Mouse (Mus musculus) kidney, postnatal 0 days (tissue): ENCODE measurements around the gene Lrr1. TPM values are rescaled to one million over a fixed set of nuclear protein-coding genes. Genes with fewer than 3 reads are reported as not detected.

Source experiments
- ATAC-seq: fragments of 200-750 bp; cut with Nextera tagmentation; replicated peaks from 2 replicates; pipeline ENCODE4 v1.8.0; 2017; ENCODE audit warnings: low read depth, moderate number of reproducible peaks, moderate TSS enrichment, moderate library complexity; ENCODE audit not compliant: low FRiP score
- DNase-seq: peaks from one replicate; pipeline ENCODE4 v3.0.0-alpha.2; 2016; ENCODE audit warnings: low spot score
- H3K27ac ChIP-seq: fragments of 300-500 bp; sonication (generic); 2 replicates; pipeline ENCODE4 v1.5.1; 2014; ENCODE audit warnings: mild to moderate bottlenecking
- H3K27me3 ChIP-seq: fragments of 300-500 bp; sonication (generic); 2 replicates; pipeline ENCODE4 v1.6.1; 2014; ENCODE audit warnings: low read length, mixed read lengths; ENCODE audit not compliant: insufficient read depth
- H3K36me3 ChIP-seq: fragments of 300-500 bp; sonication (generic); 2 replicates; pipeline ENCODE4 v1.6.1; 2014; ENCODE audit warnings: low read length, mixed read lengths; ENCODE audit not compliant: insufficient read depth
- H3K4me1 ChIP-seq: fragments of 300-500 bp; sonication (generic); replicated peaks from 2 replicates; pipeline ENCODE4 v1.6.1; 2014; ENCODE audit warnings: antibody characterized with exemption, low read length, mixed read lengths; ENCODE audit not compliant: insufficient read depth
- H3K4me2 ChIP-seq: fragments of 300-500 bp; sonication (generic); 2 replicates; pipeline ENCODE4 v1.6.1; 2014; ENCODE audit warnings: mild to moderate bottlenecking, low read length, moderate library complexity, mixed read lengths
- H3K4me3 ChIP-seq: fragments of 300-500 bp; sonication (generic); replicated peaks from 2 replicates; pipeline ENCODE4 v1.5.1; 2014; ENCODE audit warnings: low read depth, low read length
- H3K9ac ChIP-seq: fragments of 300-500 bp; sonication (generic); 2 replicates; pipeline ENCODE4 v1.6.1; 2014; ENCODE audit warnings: low read depth, low read length
- H3K9me3 ChIP-seq: fragments of 300-500 bp; sonication (generic); replicated peaks from 2 replicates; pipeline ENCODE4 v1.6.1; 2016; ENCODE audit warnings: low read length, inconsistent platforms, mixed read lengths
- CTCF ChIP-seq: IDR thresholded peaks from 2 replicates; pipeline ENCODE4 v1.5.1; 2016; ENCODE audit warnings: antibody characterized with exemption, low read depth, mild to moderate bottlenecking, moderate library complexity
- WGBS: fragments of 180-500 bp; shearing (Covaris S2); extraction: QIAGEN DNeasy Blood & Tissue Kit; methylation state at CpG from one replicate; pipeline ENCODE4 v1.1.7; 2014; 5-methylcytosine and 5-hydroxymethylcytosine counted together
- polyA plus RNA-seq: library from polyadenylated mRNA; unstranded; fragments of >200 nt; fragmentation: Nextera tagmentation; extraction: Ambion mirVana; gene quantifications from 2 replicates; pipeline ENCODE4 v1.2.1, GENCODE M21; 2015

Lrr1 gene
- polyA plus RNA-seq, 1 experiment from 2014 or later = 10.7 TPM

- Histone ChIP-seq H3K27me3 (no peaks in the 10 kb centered on the region), H3K9ac (no peak overlapping the region), H3K4me1 (0 out of 2 replicates have a peak, but pooled peaks cover 9% of the 10 kb centered on the region), H3K4me2 (no peak overlapping the region), H3K9me3 (no peaks in the 10 kb centered on the region), H3K36me3 (0 out of 2 replicates have a peak, but pooled peaks cover 4% of the 10 kb centered on the region), H3K4me3 (no peak overlapping the region), H3K27ac (no peak overlapping the region)
- ATAC-seq (no peak), DNase-seq (no peak)
- no peak for TF ChIP-seq CTCF
- 88% methylated on average over 2 of the region's 2 CpGs for WGBS
Observed at GRCm38 (mm10) chr12:69171307-69171706, 2.7 kb downstream of the Lrr1 start.

GRCm38 (mm10) chr12:69175975-69176374, 7.4 kb downstream of the Lrr1 start:
- ATAC-seq (no peak), DNase-seq (no peak)
- Histone ChIP-seq H3K36me3 (0 out of 2 replicates have a peak, but pooled peaks cover 4% of the 10 kb centered on the region), H3K4me2 (no peak overlapping the region), H3K27ac (no peak overlapping the region), H3K27me3 (no peaks in the 10 kb centered on the region), H3K4me3 (no peak overlapping the region), H3K4me1 (no peaks in the 10 kb centered on the region), H3K9me3 (no peaks in the 10 kb centered on the region), H3K9ac (no peak overlapping the region)
- WGBS = 92% methylated on average over 3 of the region's 3 CpGs
- no peak for TF ChIP-seq CTCF

- 0 out of 2 replicates have a peak, but pooled peaks cover 8% of the 10 kb centered on the region for H3K36me3 ChIP-seq
- H3K27me3 ChIP-seq = no peaks in the 10 kb centered on the region
- no peak for ATAC-seq
- 89% methylated on average over 3 of the region's 3 CpGs for WGBS
- H3K9ac ChIP-seq = no peak overlapping the region
- no peaks in the 10 kb centered on the region for H3K9me3 ChIP-seq
- H3K4me3 ChIP-seq = no peak overlapping the region
- no peak overlapping the region for H3K27ac ChIP-seq
- H3K4me1 ChIP-seq = no peaks in the 10 kb centered on the region
- no peak for TF ChIP-seq CTCF
- no peak overlapping the region for H3K4me2 ChIP-seq
- DNase-seq = no peak
Observed at GRCm38 (mm10) chr12:69177526-69177925, 8.9 kb downstream of the Lrr1 start.

- H3K4me1 ChIP-seq = no peaks in the 10 kb centered on the region
- H3K4me3 ChIP-seq = no peak overlapping the region
- no peaks in the 10 kb centered on the region for H3K27me3 ChIP-seq
- DNase-seq (no peak), ATAC-seq (no peak)
- H3K27ac ChIP-seq = no peak overlapping the region
- H3K36me3 ChIP-seq = 0 out of 2 replicates have a peak, but pooled peaks cover 8% of the 10 kb centered on the region
- TF ChIP-seq CTCF = no peak
- WGBS = 69% methylated on average over 12 of the region's 12 CpGs
- no peak overlapping the region for H3K9ac ChIP-seq
- H3K4me2 ChIP-seq = no peak overlapping the region
- no peaks in the 10 kb centered on the region for H3K9me3 ChIP-seq
Observed at GRCm38 (mm10) chr12:69179371-69179770, 10.8 kb downstream of the Lrr1 start.

GRCm38 (mm10) chr12:69181800-69182199, 13.2 kb downstream of the Lrr1 start:
- no peaks in the 10 kb centered on the region for H3K9me3 ChIP-seq
- H3K36me3 ChIP-seq = 0 out of 2 replicates have a peak, but pooled peaks cover 4% of the 10 kb centered on the region
- TF ChIP-seq CTCF = no peak
- DNase-seq = no peak
- H3K27me3 ChIP-seq = no peaks in the 10 kb centered on the region
- peaks cover 11% of the 10 kb centered on the region; the same call in 1 of the 2 replicates for H3K4me1 ChIP-seq
- ATAC-seq = no peak
- H3K27ac ChIP-seq = no peak overlapping the region
- WGBS = 88% methylated on average over 4 of the region's 4 CpGs
- no peak overlapping the region for H3K9ac ChIP-seq
- H3K4me3 ChIP-seq = no peak overlapping the region
- H3K4me2 ChIP-seq = no peak overlapping the region

GRCm38 (mm10) chr12:69183583-69184308, 15.1 kb downstream of the Lrr1 start, which contains the start of the genes Rpl36al and Mgat2:
Gene Rpl36al (minus strand): TSS chr12:69184083.
Gene Mgat2 (plus strand): TSS chr12:69184157.
- Histone ChIP-seq H3K9me3 (no peaks in the 10 kb centered on the region), H3K4me2 (peak within 1 kb of the TSS; percentile 99), H3K9ac (peak within 1 kb of the TSS; percentile 79), H3K27ac (peak within 1 kb of the TSS; percentile 90), H3K4me1 (peaks cover 11% of the 10 kb centered on the region; the same call in 1 of the 2 replicates), H3K36me3 (0 out of 2 replicates have a peak, but pooled peaks cover 4% of the 10 kb centered on the region), H3K4me3 (peak within 1 kb of the TSS; percentile 96), H3K27me3 (no peaks in the 10 kb centered on the region)
- DNase-seq (peak; percentile 99), ATAC-seq (peak; percentile 99)
- TF ChIP-seq CTCF = no peak
- WGBS = under 1% methylated on average over 84 of the region's 84 CpGs
